21 mouse cellular contexts compared by ENCODE assay signal in genomic region chr9:49536593-49536992, GRCm38 (mm10). TPM values are rescaled to one million over a fixed set of nuclear protein-coding genes. Genes with fewer than 3 reads are reported as not detected.
A peak's percentile ranks its signal among the peaks of the same experiment; 100 is the strongest.
DNase-seq lines count a peak whose midpoint lies in the region; ATAC-seq and TF ChIP-seq lines count a peak whose summit lies in the region.
"Had no signal": no experiment of that assay in that cellular context is flagged by ENCODE, and none has a peak within 500 bp of the region (broad histone marks: within the 10 kb centered on the region; RNA-seq: fewer than 3 reads in every experiment).

No protein-coding gene starts in this region.

- no peak for ATAC-seq in midbrain, postnatal 0 days (ENCODE audit: low FRiP score)
- ATAC-seq: forebrain, embryonic 14.5 days; hindbrain, embryonic 16.5 days; inflammation-experienced regulatory T-cells, adult 6 months had no signal

- H3K9me3 ChIP-seq in midbrain, embryonic 10.5 days (replicated peaks), result no peaks in the 10 kb centered on the region
- H3K9me3 ChIP-seq in midbrain, postnatal 0 days (ENCODE audit: low read length), result no peaks in the 10 kb centered on the region
- H3K9me3 ChIP-seq: embryonic facial prominence, embryonic 13.5 days; heart, embryonic 10.5 days; heart, embryonic 15.5 days; hindbrain, embryonic 12.5 days had no signal

- no peak for TF ChIP-seq CTCF in midbrain, postnatal 0 days (IDR thresholded peaks at IDR 0.05)

- peaks cover 3% of the 10 kb centered on the region; the same call in 1 of the 2 replicates for H3K36me3 ChIP-seq in midbrain, embryonic 10.5 days
- H3K36me3 ChIP-seq in midbrain, postnatal 0 days (ENCODE audit: insufficient read depth, low read length), result peaks cover 15% of the 10 kb centered on the region; the same call in 1 of the 2 replicates
- H3K36me3 ChIP-seq in myocyte (ENCODE audit: control insufficient read depth, insufficient read depth), result peaks cover 31% of the 10 kb centered on the region
- H3K36me3 ChIP-seq: G1E; heart, embryonic 10.5 days; heart, embryonic 15.5 days had no signal

- no peak overlapping the region for H3K4me2 ChIP-seq in midbrain, postnatal 0 days (ENCODE audit: low read depth, low read length, poor library complexity, severe bottlenecking)
- no peak overlapping the region for H3K4me2 ChIP-seq in myocyte (ENCODE audit: low read depth)
- H3K4me2 ChIP-seq: embryonic facial prominence, embryonic 13.5 days; heart, embryonic 15.5 days; hindbrain, embryonic 12.5 days had no signal

- H3K27me3 ChIP-seq in midbrain, embryonic 10.5 days (ENCODE audit: low read depth, poor library complexity, severe bottlenecking), result no peaks in the 10 kb centered on the region
- no peaks in the 10 kb centered on the region for H3K27me3 ChIP-seq in midbrain, postnatal 0 days (ENCODE audit: insufficient read depth, low read length)
- H3K27me3 ChIP-seq in myocyte (ENCODE audit: control insufficient read depth, insufficient read depth, insufficient read length), result no peaks in the 10 kb centered on the region
- H3K27me3 ChIP-seq: embryonic facial prominence, embryonic 13.5 days; heart, embryonic 15.5 days; hindbrain, embryonic 12.5 days had no signal

- H3K9ac ChIP-seq in midbrain, postnatal 0 days (replicated peaks; ENCODE audit: low read length, poor library complexity, severe bottlenecking), result no peak overlapping the region
- H3K9ac ChIP-seq: embryonic facial prominence, embryonic 13.5 days; heart, embryonic 15.5 days; hindbrain, embryonic 12.5 days had no signal

- H3K4me3 ChIP-seq in midbrain, embryonic 10.5 days, result no peak overlapping the region
- H3K4me3 ChIP-seq in midbrain, postnatal 0 days (ENCODE audit: low read depth, low read length), result no peak overlapping the region
- no peak overlapping the region for H3K4me3 ChIP-seq in myocyte
- H3K4me3 ChIP-seq: embryonic facial prominence, embryonic 13.5 days; gastrocnemius, adult 2 months; heart, embryonic 10.5 days; heart, embryonic 15.5 days; hindbrain, embryonic 12.5 days had no signal

- 65% methylated on average over 6 of the region's 6 CpGs for WGBS in midbrain, embryonic 10.5 days
- 54% methylated on average over 6 of the region's 6 CpGs for WGBS in midbrain, postnatal 0 days

- no peak overlapping the region for H3ac ChIP-seq in myocyte (ENCODE audit: control insufficient read depth, insufficient read length)

- peak overlapping the region; percentile 68; the same call in 1 of the 2 replicates for H3K27ac ChIP-seq in midbrain, embryonic 10.5 days (replicated peaks)
- H3K27ac ChIP-seq in midbrain, postnatal 0 days (ENCODE audit: low read depth, low read length), result no peak overlapping the region
- H3K27ac ChIP-seq: embryonic facial prominence, embryonic 13.5 days; gastrocnemius, adult 2 months; heart, embryonic 10.5 days; heart, embryonic 15.5 days; hindbrain, embryonic 12.5 days had no signal

- DNase-seq in heart, adult 8-10 months (ENCODE audit: low spot score), result peak; percentile 1
- DNase-seq in heart, postnatal 14 days, result no peak
- DNase-seq in midbrain, embryonic 10.5 days (ENCODE audit: low spot score), result no peak
- no peak for DNase-seq in midbrain, postnatal 0 days (ENCODE audit: low spot score)
- DNase-seq in 3T3-L1 (ENCODE audit: low read depth, low spot score), result peak; percentile 24
- DNase-seq in cerebellum, postnatal 4 days (ENCODE audit: low spot score in 2 of 2), result no peak
- DNase-seq: adrenal gland, postnatal 10 days; cerebellum, adult 11-12 months; cerebellum, adult 9-10 months; cerebellum, postnatal 25 days; gastrocnemius, adult 2 months; gastrocnemius, postnatal 25 days had no signal

- intact Hi-C loops in heart, postnatal 14 days (cut with DNase I), result no loop called here

- no peaks in the 10 kb centered on the region for H3K79me2 ChIP-seq in myocyte (ENCODE audit: control insufficient read depth, insufficient read depth)

- H3K4me1 ChIP-seq in midbrain, embryonic 10.5 days, result peaks cover 63% of the 10 kb centered on the region
- H3K4me1 ChIP-seq in midbrain, postnatal 0 days (ENCODE audit: insufficient read depth, low read length), result no peaks in the 10 kb centered on the region

- TF ChIP-seq POLR2A in myocyte (IDR thresholded peaks at IDR 0.05; ENCODE audit: insufficient read length, low read depth), result no peak

TF ChIP-seq in myocyte, 11 proteins besides CTCF, POLR2A, EP300 and RAD21:
- TF ChIP-seq TCF3 (IDR thresholded peaks at IDR 0.05; ENCODE audit: insufficient read length, low read depth) (no peak), MYOG (IDR thresholded peaks at IDR 0.05; ENCODE audit: control insufficient read depth in 1 of 3, insufficient read depth in 1 of 3, insufficient read length in 2 of 3, low read depth in 2 of 3) (peak in 2 of 3 experiments; percentile 52 to 79), MYOD1 (IDR thresholded peaks at IDR 0.05; ENCODE audit: control insufficient read depth in 1 of 3, insufficient read length in 2 of 3, low read depth in 2 of 3) (peak in 2 of 3 experiments; percentile 61 to 68), SRF (IDR thresholded peaks at IDR 0.05; ENCODE audit: control insufficient read depth, insufficient read length, low read depth) (no peak), CEBPB (IDR thresholded peaks at IDR 0.05; ENCODE audit: insufficient read depth, poor library complexity, severe bottlenecking) (no peak), TCF12 (IDR thresholded peaks at IDR 0.05; ENCODE audit: insufficient read depth, poor library complexity, severe bottlenecking) (peak; percentile 48), USF1 (IDR thresholded peaks at IDR 0.05; ENCODE audit: low read depth) (no peak), REST (IDR thresholded peaks at IDR 0.05; ENCODE audit: insufficient read depth, insufficient read length) (no peak), POLR2AphosphoS2 (IDR thresholded peaks at IDR 0.05; ENCODE audit: insufficient read length, low read depth) (no peak)
TF ChIP-seq in myocyte: peak in this region for 3.

RNA-seq across cellular contexts. Expression of gene Ttc12, which starts 50.6 kb away (rescaled TPM):
- total RNA-seq in heart, adult 8-10 months (2022), result 10 to 100 TPM in 3 of 4 experiments, 1 to 10 TPM in 1; 8.2 to 14.1 (median 10.8) TPM
- 1 to 10 TPM; 9.4 to 9.7 TPM for total RNA-seq in heart, postnatal 14 days (2021)
- polyA plus RNA-seq in midbrain, embryonic 10.5 days (2016; fragmentation: Nextera tagmentation; extraction: Ambion mirVana), result 2.1 and 2.5 TPM in 2 replicates
- 1.8 and 2.0 TPM in 2 replicates for total RNA-seq in midbrain, postnatal 0 days (2014; rRNA removed)
- polyA plus RNA-seq in midbrain, postnatal 0 days (2015; fragmentation: Nextera tagmentation; extraction: Ambion mirVana), result 1.3 and 2.1 TPM in 2 replicates
- 4.1 TPM for polyA plus RNA-seq in myocyte (2012; fragmentation: generic; extraction: Trizol)
- polyA plus RNA-seq: G1E; inflammation-experienced regulatory T-cells, adult 6 months had no signal

Comparison
In these comparisons a context has a peak if more than half of its experiments do, and no peak if none do; other contexts are left out.
1. DNase-seq: peak in heart, adult 8-10 months (single experiment) and 3T3-L1 (single experiment); none in heart, postnatal 14 days (0 of 2), midbrain, embryonic 10.5 days (single experiment), midbrain, postnatal 0 days (single experiment) and cerebellum, postnatal 4 days (0 of 2).